Mouse (Mus musculus) liver, postnatal 0 days (tissue): ENCODE measurements around the gene Hoxb3.

Source experiments
- CTCF ChIP-seq: sonication (generic); IDR thresholded peaks from 2 replicates; pipeline ENCODE4 v1.5.1; 2016; ENCODE audit warnings: antibody characterized with exemption, low read depth
- EP300 ChIP-seq: IDR thresholded peaks from 2 replicates; pipeline ENCODE4 v1.6.1; 2016; ENCODE audit warnings: antibody characterized with exemption, low read depth, mild to moderate bottlenecking

- TF ChIP-seq CTCF (no peak), EP300 (no peak)
Observed at GRCm38 (mm10) chr11:96319071-96319902, 3.8 kb upstream of the Hoxb3 start.
